In genomic region chr4:41761680-41762079, GRCm38 (mm10) we compare ENCODE assay signal across 8 mouse cellular contexts. TPM values are rescaled to one million over a fixed set of nuclear protein-coding genes. Genes with fewer than 3 reads are reported as not detected.
DNase-seq lines count a peak whose midpoint lies in the region; ATAC-seq and TF ChIP-seq lines count a peak whose summit lies in the region.

No protein-coding gene starts in this region.

- peak overlapping the region; percentile 41; the same call in 1 of the 2 replicates for H3K4me3 ChIP-seq in kidney, postnatal 0 days (replicated peaks; ENCODE audit: low read depth, low read length)
- peak overlapping the region; percentile 40 for H3K4me3 ChIP-seq in embryonic facial prominence, embryonic 11.5 days (ENCODE audit: low read depth, low read length)
- H3K4me3 ChIP-seq in hindbrain, embryonic 10.5 days: peak overlapping the region; percentile 54
- H3K4me3 ChIP-seq in liver, embryonic 15.5 days (replicated peaks): no peak overlapping the region

- H3K4me2 ChIP-seq in kidney, postnatal 0 days (ENCODE audit: low read length): peak overlapping the region; percentile 70
- H3K4me2 ChIP-seq in embryonic facial prominence, embryonic 11.5 days (ENCODE audit: low read depth, low read length): peak overlapping the region; percentile 54
- peak overlapping the region; percentile 63 for H3K4me2 ChIP-seq in liver, embryonic 15.5 days

- H3K9me3 ChIP-seq in kidney, postnatal 0 days (replicated peaks; ENCODE audit: low read length): no peaks in the 10 kb centered on the region
- H3K9me3 ChIP-seq in embryonic facial prominence, embryonic 11.5 days (replicated peaks; ENCODE audit: control insufficient read depth, low read length): no peaks in the 10 kb centered on the region
- no peaks in the 10 kb centered on the region for H3K9me3 ChIP-seq in hindbrain, embryonic 10.5 days
- H3K9me3 ChIP-seq in liver, embryonic 15.5 days (replicated peaks): no peaks in the 10 kb centered on the region

- no peaks in the 10 kb centered on the region for H3K27me3 ChIP-seq in kidney, postnatal 0 days (ENCODE audit: insufficient read depth, low read length)
- no peaks in the 10 kb centered on the region for H3K27me3 ChIP-seq in embryonic facial prominence, embryonic 11.5 days (ENCODE audit: control insufficient read depth, insufficient read depth, low read length)
- no peaks in the 10 kb centered on the region for H3K27me3 ChIP-seq in hindbrain, embryonic 10.5 days (ENCODE audit: insufficient read depth, poor library complexity, severe bottlenecking)
- H3K27me3 ChIP-seq in liver, embryonic 15.5 days: no peaks in the 10 kb centered on the region

- no peak for ATAC-seq in kidney, postnatal 0 days (replicated peaks; ENCODE audit: low FRiP score, low read depth)
- no peak for ATAC-seq in embryonic facial prominence, embryonic 11.5 days (replicated peaks; ENCODE audit: insufficient number of reproducible peaks, low FRiP score, low TSS enrichment, low read depth)
- no peak for ATAC-seq in liver, embryonic 15.5 days (ENCODE audit: insufficient read depth)
- no peak for ATAC-seq in monocyte, adult 5-6 weeks (replicated peaks; ENCODE audit: insufficient number of reproducible peaks, low FRiP score, low TSS enrichment, poor library complexity, severe bottlenecking)

- peak; percentile 21 for DNase-seq in kidney, postnatal 0 days (ENCODE audit: low spot score)
- DNase-seq in kidney, adult 9 months: no peak
- peak; percentile 56 for DNase-seq in embryonic facial prominence, embryonic 11.5 days (ENCODE audit: low spot score)
- no peak for DNase-seq in hindbrain, embryonic 10.5 days (ENCODE audit: low spot score)
- DNase-seq in spleen, postnatal 36 days (ENCODE audit: low spot score in 2 of 2): no peak
- DNase-seq in gastrocnemius, postnatal 10 days: no peak

- H3K4me1 ChIP-seq in kidney, postnatal 0 days (replicated peaks; ENCODE audit: insufficient read depth, low read length): peaks cover 34% of the 10 kb centered on the region
- peaks cover 5% of the 10 kb centered on the region for H3K4me1 ChIP-seq in embryonic facial prominence, embryonic 11.5 days (ENCODE audit: control insufficient read depth, insufficient read depth, low read length)
- H3K4me1 ChIP-seq in hindbrain, embryonic 10.5 days (replicated peaks): peaks cover 40% of the 10 kb centered on the region
- H3K4me1 ChIP-seq in liver, embryonic 15.5 days (replicated peaks): peaks cover 48% of the 10 kb centered on the region

- peak overlapping the region; percentile 51; the same call in 1 of the 2 replicates for H3K9ac ChIP-seq in kidney, postnatal 0 days (ENCODE audit: low read depth, low read length)
- H3K9ac ChIP-seq in embryonic facial prominence, embryonic 11.5 days (replicated peaks; ENCODE audit: low read length): peak overlapping the region; percentile 55
- H3K9ac ChIP-seq in liver, embryonic 15.5 days: no peak overlapping the region

- H3K36me3 ChIP-seq in kidney, postnatal 0 days (ENCODE audit: insufficient read depth, low read length): no peaks in the 10 kb centered on the region
- no peaks in the 10 kb centered on the region for H3K36me3 ChIP-seq in embryonic facial prominence, embryonic 11.5 days (replicated peaks; ENCODE audit: control insufficient read depth, insufficient read depth, low read depth, low read length)
- H3K36me3 ChIP-seq in hindbrain, embryonic 10.5 days: peaks cover 6% of the 10 kb centered on the region; the same call in 1 of the 2 replicates
- peaks cover 21% of the 10 kb centered on the region for H3K36me3 ChIP-seq in liver, embryonic 15.5 days (replicated peaks)

- H3K27ac ChIP-seq in kidney, postnatal 0 days: peak overlapping the region; percentile 92
- H3K27ac ChIP-seq in embryonic facial prominence, embryonic 11.5 days (replicated peaks; ENCODE audit: low read depth, low read length): peak overlapping the region; percentile 95
- H3K27ac ChIP-seq in hindbrain, embryonic 10.5 days: peak overlapping the region; percentile 89
- peak overlapping the region; percentile 84 for H3K27ac ChIP-seq in liver, embryonic 15.5 days (replicated peaks)

- TF ChIP-seq CTCF in kidney, postnatal 0 days (IDR thresholded peaks at IDR 0.05; ENCODE audit: low read depth): no peak

RNA-seq across cellular contexts. Expression of gene Sigmar1, which starts 5.7 kb away (rescaled TPM):
- polyA plus RNA-seq in kidney, postnatal 0 days (2015; fragmentation: Nextera tagmentation; extraction: Ambion mirVana): 58.4 and 64.4 TPM in 2 replicates
- polyA plus RNA-seq in embryonic facial prominence, embryonic 11.5 days (2014; fragmentation: Nextera tagmentation; extraction: Ambion mirVana): 73.4 and 83.8 TPM in 2 replicates
- 77.4 and 89.4 TPM in 2 replicates for polyA plus RNA-seq in hindbrain, embryonic 10.5 days (2016; fragmentation: Nextera tagmentation; extraction: Ambion mirVana)
- 47.3 and 59.1 TPM in 2 replicates for polyA plus RNA-seq in liver, embryonic 15.5 days (2015; fragmentation: Nextera tagmentation; extraction: Ambion mirVana)
- 10 to 100 TPM; 15.4 to 17.9 TPM for total RNA-seq in gastrocnemius, postnatal 10 days (2021)
- total RNA-seq in monocyte, adult 5-6 weeks (2017): 21.7 to 22.0 TPM (median 22.0 TPM) in 3 replicates

RNA-seq across cellular contexts. Expression of gene Galt, which starts 6.7 kb away (rescaled TPM):
- polyA plus RNA-seq in kidney, postnatal 0 days (2015; fragmentation: Nextera tagmentation; extraction: Ambion mirVana): 72.1 and 75.2 TPM in 2 replicates
- polyA plus RNA-seq in embryonic facial prominence, embryonic 11.5 days (2014; fragmentation: Nextera tagmentation; extraction: Ambion mirVana): 35.1 and 37.5 TPM in 2 replicates
- polyA plus RNA-seq in hindbrain, embryonic 10.5 days (2016; fragmentation: Nextera tagmentation; extraction: Ambion mirVana): 22.9 and 24.3 TPM in 2 replicates
- polyA plus RNA-seq in liver, embryonic 15.5 days (2015; fragmentation: Nextera tagmentation; extraction: Ambion mirVana): 29.9 and 36.0 TPM in 2 replicates
- total RNA-seq in gastrocnemius, postnatal 10 days (2021): 10 to 100 TPM; 25.2 to 28.1 TPM
- total RNA-seq in monocyte, adult 5-6 weeks (2017): 28.2 to 32.8 TPM (median 30.4 TPM) in 3 replicates

RNA-seq across cellular contexts. Expression of gene Ccl27a, which starts 12.4 kb away (rescaled TPM):
- 39.1 and 42.1 TPM in 2 replicates for polyA plus RNA-seq in kidney, postnatal 0 days (2015; fragmentation: Nextera tagmentation; extraction: Ambion mirVana)
- 47.7 and 49.3 TPM in 2 replicates for polyA plus RNA-seq in embryonic facial prominence, embryonic 11.5 days (2014; fragmentation: Nextera tagmentation; extraction: Ambion mirVana)
- 51.0 and 86.2 TPM in 2 replicates for polyA plus RNA-seq in hindbrain, embryonic 10.5 days (2016; fragmentation: Nextera tagmentation; extraction: Ambion mirVana)
- polyA plus RNA-seq in liver, embryonic 15.5 days (2015; fragmentation: Nextera tagmentation; extraction: Ambion mirVana): 7.3 and 8.2 TPM in 2 replicates
- 10 to 100 TPM; 25.5 to 33.1 TPM for total RNA-seq in gastrocnemius, postnatal 10 days (2021)
- total RNA-seq in monocyte, adult 5-6 weeks (2017): 3.3 to 3.6 TPM in 2 of 3 replicates, not detected in the other

RNA-seq across cellular contexts. Expression of gene Arid3c, which starts 30.7 kb away (rescaled TPM):
- 0.08 and 0.14 TPM in 2 replicates for polyA plus RNA-seq in kidney, postnatal 0 days (2015; fragmentation: Nextera tagmentation; extraction: Ambion mirVana)
- 0.42 TPM in 1 of 2 replicates, not detected in the other for polyA plus RNA-seq in embryonic facial prominence, embryonic 11.5 days (2014; fragmentation: Nextera tagmentation; extraction: Ambion mirVana)
- polyA plus RNA-seq in hindbrain, embryonic 10.5 days (2016; fragmentation: Nextera tagmentation; extraction: Ambion mirVana): 0.36 and 0.88 TPM in 2 replicates
- not detected in 2 replicates for polyA plus RNA-seq in liver, embryonic 15.5 days (2015; fragmentation: Nextera tagmentation; extraction: Ambion mirVana)
- total RNA-seq in gastrocnemius, postnatal 10 days (2021): not detected
- not detected in 3 replicates for total RNA-seq in monocyte, adult 5-6 weeks (2017)

RNA-seq across cellular contexts. Expression of gene Dctn3, which starts 38.7 kb away (rescaled TPM):
- 152 and 154 TPM in 2 replicates for polyA plus RNA-seq in kidney, postnatal 0 days (2015; fragmentation: Nextera tagmentation; extraction: Ambion mirVana)
- polyA plus RNA-seq in embryonic facial prominence, embryonic 11.5 days (2014; fragmentation: Nextera tagmentation; extraction: Ambion mirVana): 119 and 128 TPM in 2 replicates
- polyA plus RNA-seq in hindbrain, embryonic 10.5 days (2016; fragmentation: Nextera tagmentation; extraction: Ambion mirVana): 171 and 232 TPM in 2 replicates
- 64.1 and 67.2 TPM in 2 replicates for polyA plus RNA-seq in liver, embryonic 15.5 days (2015; fragmentation: Nextera tagmentation; extraction: Ambion mirVana)
- total RNA-seq in gastrocnemius, postnatal 10 days (2021): 10 to 100 TPM; 44.3 to 57.6 TPM
- 122 to 157 TPM (median 150 TPM) in 3 replicates for total RNA-seq in monocyte, adult 5-6 weeks (2017)

Comparison
In these comparisons a context has a peak if more than half of its experiments do, and no peak if none do; other contexts are left out.
1. DNase-seq: peak in kidney, postnatal 0 days (single experiment) and embryonic facial prominence, embryonic 11.5 days (single experiment); none in kidney, adult 9 months (single experiment), hindbrain, embryonic 10.5 days (single experiment), spleen, postnatal 36 days (0 of 2) and gastrocnemius, postnatal 10 days (single experiment).
2. Peak in every context shown above with its lines, with median percentiles within 50 percentile points of each other: H3K27ac ChIP-seq and H3K4me2 ChIP-seq.